Mouse (Mus musculus) thymus, postnatal 25 days (tissue): ENCODE results near the gene Slc10a6.

Source experiments
- DNase-seq: peaks from one replicate; pipeline ENCODE4 v3.0.0; 2022

The Slc10a6 gene

DNA sequence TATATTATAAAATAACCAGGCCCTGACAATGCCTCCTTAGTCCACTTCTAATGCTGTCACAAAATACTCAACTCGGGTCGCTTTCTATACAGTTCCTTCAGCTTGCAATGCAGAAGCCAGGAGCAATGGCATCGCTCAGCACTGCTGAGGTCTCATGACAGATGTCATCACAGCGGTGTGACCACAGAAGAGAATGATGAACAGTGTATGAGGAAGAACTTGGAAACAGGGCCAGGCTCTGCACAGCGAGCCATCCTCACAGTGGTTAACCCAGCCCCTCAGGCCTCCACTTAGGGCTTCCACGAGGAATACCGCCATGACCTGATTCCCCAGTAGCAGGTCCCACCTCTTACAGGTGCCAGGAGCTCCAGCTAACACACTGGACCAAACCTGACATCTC, 14.8 kb downstream of the Slc10a6 start:
- DNase-seq = no peak

DNA sequence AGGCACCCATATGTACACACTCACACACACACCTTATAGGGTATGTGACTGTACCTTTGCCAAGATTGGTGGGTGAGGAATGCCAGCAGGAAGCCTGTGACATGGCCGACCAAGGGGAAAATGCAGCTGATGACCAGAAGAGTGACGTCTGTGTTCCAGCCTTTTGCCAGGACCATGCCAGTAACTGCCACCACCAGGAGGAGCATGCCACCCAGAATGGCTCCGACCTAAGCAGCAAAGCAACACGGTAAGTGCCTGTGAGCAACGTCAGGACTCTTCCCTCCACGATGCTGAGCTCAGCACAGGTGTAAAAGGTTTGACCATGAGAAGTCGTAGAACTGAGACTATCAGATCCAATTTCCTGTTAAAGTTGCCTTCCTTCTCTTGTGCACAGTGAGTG, 16.9 kb downstream of the Slc10a6 start:
- DNase-seq = no peak

DNA sequence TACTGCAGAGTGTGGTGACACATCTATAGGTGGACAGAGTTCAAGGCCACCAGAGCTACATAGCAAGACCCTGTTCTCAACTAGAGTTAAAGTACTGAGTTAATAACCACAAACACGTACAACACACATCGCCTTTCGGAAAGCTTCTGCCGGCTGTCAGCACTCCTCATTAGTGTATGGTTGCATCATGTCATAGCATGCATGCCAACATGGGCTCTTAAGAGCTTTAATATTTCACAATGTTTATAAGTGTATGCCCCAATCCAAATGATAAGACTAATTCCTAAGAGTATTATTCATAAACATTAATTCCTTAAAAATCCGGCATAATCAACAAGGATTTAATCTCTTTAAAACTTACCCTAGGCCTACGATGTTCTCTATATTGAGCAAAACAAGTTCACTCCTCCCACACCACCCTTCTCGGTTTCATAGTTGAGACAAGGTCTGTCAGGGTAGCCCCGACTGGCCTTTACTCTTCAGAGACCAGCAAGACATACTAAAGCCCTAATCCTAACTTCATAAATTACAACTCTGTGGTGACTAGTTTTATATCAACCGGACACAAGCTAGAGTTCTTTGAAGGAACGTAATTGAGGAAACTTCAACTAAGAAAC, 18.2 kb downstream of the Slc10a6 start:
- no peak for DNase-seq

DNA sequence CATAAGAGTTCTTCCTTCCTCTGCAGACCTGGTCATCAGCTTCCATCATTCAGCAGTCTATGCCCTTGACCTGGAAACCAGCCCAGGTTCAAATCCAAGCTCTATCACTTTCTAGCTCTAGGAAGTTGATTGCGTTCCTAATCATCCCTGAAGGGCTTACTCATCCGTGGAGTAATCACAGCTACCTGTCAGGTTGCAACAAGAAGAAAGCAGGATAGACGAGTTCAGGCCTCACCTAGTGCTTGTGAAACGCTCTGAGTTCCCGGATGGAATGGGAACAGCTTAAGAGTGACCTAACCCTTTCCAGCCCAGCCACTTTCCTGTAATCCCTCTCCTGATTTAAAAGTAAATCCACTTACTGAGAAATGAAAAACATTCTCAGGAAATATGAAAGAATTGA, 19.1 kb downstream of the Slc10a6 start:
- no peak for DNase-seq

DNA sequence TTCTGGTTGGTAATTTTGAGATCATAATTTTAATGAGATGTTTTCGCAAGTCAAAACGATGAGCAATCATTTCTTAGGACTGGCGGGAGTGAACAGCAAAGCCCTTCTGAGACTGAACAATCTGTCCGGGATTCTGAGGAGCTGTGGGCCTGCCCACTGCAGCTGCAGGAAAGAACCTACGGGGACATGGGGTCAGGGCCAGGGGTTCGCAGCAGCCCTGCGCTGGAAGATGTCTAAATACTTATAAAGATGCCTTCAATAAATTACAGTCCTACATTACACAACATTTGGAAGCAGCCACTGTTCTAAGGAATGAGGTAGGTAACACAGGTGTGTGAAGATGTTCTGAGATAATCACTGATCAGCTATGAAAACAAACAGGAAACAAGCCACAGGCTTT, 23.5 kb downstream of the Slc10a6 start:
- no peak for DNase-seq

DNA sequence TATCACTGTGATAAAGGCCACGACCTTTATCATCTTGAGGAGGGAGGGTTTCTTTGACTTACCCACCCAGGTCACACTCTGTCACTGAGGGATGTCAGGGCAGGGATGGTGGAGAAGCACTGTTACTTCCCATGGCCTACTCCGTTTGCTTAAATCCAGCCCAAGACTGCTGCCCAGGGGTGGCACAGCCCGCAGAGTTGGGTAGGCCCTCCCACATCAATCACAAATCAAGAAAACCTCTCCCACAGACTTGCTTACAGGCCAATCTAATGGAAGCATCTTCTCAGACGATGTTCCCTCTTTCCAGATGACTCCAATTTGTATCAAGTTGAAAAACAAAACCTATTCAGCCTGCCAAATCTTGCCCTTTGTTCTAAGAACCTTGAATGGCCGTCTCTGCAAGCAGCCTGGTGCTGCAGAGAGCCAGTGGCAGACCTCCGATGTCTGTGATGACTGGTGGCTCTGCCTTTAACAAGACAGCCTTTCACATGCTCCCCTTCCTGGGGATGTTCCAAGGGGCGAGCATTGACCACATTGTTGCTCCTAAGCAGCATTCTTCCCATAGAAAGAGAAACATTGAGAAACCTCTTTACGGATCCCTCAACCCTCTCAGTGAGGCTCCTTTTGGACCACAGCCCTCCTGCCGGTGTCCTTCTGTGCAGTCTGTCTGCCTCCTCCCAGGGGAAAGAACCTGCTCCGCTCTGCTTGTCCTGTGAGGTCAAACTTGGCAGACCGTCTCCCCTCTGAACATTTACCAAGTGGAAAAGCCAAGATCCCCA, 25.9 kb downstream of the Slc10a6 start:
- DNase-seq = no peak

DNA sequence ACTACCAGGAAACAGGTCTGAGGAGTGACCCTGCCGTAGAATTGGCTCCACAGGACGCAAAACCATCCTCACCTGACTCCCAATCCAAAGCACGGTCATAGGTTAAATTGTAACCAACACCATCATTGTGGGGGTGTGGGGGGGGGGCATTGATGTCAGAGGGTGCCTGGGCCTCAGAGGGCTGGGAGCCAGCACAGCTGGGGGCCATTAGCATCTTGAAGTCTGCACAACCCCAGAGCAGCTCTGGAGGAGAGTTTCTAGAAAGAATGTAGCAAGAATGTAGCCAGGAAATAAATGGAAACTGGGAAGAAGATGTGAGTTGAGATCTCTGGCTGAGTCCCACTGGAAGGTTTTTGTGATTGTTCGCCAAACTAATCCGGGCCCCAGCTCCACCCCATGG, 30.3 kb downstream of the Slc10a6 start:
- no peak for DNase-seq

DNA sequence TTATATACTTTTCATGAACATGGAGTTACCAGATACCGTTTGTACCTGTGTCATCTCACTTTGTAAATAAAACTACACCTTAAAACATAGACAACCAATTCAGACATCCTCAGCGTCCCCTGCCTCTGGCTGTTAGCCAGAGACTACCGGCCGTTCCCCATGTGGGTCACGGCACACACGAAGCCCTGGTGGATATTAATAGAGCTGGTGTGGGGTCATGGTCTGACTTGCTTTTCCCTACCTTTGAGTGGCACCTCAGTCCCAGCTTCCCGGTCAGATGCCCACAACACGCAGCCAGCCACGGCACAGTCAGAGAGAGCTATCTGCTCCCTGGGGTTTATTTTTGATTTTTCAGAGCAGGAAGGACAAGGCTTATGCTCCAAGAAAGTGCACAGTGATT, 30.9 kb downstream of the Slc10a6 start:
- DNase-seq = no peak

DNA sequence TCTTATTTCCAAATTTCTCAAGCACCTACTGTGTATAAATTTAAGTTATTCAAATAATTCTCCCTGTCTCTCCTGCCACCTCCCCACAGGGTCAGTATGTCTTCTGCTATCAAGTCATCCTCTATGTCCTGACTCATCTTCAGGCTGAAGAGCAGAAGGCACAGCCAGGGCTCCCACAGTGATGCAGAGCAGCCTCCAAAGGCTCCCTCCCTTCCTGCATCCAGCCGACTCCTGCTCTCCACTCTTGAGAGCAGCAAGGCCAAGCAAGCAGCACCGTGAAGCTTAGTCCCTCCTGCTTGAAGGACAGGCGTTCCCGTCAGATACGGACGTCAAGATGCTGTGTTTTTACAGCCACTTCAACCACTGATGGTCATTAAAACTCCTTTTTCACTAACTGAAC, 31.6 kb downstream of the Slc10a6 start:
- no peak for DNase-seq

DNA sequence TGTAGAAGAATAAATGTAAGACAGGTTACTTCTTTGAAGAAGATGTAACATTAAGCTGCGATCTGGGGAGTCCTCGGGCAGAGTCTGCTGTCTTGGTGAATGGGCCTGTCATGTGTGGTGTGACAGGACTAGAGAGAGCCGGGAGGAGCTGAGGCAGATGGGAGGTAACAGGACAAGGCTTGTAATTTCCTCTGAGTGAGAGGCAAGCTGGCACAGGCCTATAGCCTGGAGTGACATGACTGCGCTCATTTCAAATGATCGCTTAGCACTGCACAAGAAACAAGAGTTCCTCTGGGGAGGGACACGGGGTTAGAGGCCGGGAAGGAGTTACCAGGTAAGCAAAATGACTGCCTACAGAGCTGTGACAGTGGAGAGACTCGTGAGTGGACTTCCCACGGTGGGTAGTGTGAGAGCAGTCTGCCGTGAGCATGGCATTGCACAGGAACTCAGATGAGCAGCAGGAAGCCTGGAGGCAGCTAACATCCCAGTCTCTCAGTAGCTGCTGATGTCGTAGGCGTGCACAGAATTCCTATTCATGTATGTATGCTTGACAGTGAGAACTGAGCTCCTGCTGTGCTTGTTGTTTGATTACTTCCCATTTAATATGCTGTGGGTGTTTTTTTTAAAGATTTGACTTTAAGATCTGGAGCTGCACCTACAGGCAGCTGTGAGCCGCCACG, 32.6 kb downstream of the Slc10a6 start:
- DNase-seq = no peak

DNA sequence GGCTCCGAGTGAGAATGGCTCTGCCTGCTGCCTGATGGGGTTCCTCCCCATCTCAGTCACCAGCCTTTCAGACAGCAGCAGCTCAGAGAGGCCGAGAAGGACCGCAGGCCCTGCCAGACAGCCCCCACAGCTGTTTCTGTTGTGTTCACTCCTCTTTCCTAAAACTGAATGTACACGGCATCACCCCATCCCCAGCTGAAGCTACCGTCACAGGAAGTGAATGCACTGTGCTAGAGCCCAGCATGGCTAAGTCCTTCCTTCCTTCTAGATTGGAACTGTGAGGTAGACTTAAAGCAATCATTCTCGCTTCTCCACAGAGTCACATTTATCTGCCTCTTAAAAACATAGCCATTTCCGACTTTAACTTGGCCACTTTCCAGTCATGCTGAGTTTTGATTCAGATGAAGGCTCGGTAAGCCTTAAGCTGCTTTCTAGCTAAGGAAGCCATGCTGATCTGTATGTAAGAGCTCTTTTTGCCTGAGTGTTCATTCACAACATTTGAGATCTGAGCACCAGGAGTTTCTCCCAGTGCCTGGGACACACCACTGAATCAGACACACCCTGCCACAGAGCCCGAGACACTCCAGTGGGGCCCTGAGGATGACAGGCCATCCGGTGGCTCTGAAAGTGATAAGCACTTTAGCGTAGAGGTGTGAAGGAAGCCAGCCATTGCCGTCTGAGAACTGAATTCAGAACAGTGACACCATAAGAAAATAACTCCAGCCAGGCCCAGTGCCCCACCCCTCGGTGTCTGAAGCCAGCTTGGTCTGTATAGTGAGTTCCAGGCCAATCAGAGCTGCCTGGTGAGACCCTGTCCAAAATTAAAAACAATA, 33.6 kb downstream of the Slc10a6 start:
- DNase-seq = no peak

DNA sequence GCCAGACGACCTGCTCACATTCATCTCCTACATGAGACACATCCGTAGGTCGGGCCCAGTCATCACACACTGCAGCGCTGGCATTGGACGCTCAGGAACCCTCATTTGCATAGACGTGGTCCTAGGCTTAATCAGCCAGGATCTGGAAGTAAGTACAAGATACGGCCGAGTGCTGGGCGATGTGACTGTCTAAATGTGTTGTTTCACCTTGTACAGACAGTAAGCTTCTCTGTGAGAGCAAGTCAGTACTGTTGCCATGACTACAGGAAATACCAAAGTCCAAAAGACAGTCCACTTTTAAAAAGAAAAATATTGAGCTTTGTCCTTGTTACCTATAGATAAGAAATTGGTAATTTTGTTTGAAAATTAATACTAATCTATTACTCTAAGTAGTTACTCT, 35.6 kb downstream of the Slc10a6 start:
- no peak for DNase-seq

DNA sequence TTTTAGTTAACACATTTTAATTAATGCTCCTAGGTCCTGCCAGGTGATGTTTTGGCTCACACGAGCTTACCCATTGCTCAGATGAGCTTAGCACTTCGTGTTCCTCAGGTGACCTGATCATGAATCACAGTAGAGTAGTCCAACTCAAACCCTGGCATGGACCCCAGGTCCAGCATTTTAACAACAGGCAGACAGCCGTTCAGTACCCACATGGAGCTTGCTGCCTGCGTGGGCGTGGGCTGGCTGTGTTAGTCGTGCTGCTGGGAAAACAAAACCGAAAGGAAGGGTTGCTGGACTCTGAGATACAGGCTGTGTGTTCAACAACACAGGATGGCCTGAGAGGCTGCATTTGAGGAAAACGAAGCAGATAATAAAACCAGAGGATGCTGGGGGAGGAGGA, 36.5 kb downstream of the Slc10a6 start:
- no peak for DNase-seq

DNA sequence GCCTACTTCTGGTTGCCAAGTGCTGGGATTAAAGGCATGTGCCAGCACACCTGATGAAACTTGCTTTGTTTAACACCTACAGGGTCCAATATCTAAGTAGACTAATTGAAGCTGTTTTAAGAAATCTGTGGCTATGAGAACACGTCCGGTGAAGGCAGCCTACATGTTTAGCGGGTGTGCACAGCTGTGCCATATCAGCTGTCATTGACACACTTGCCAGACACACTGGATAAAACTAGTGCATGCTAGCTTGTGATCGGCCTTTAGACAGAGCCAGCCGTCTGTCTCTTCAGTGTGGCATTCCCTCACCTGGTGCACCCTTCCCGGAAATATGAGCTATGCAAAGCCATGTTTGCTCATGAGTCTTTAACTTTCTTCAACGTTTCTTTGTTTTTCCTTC, 37.4 kb downstream of the Slc10a6 start:
- DNase-seq = no peak

DNA sequence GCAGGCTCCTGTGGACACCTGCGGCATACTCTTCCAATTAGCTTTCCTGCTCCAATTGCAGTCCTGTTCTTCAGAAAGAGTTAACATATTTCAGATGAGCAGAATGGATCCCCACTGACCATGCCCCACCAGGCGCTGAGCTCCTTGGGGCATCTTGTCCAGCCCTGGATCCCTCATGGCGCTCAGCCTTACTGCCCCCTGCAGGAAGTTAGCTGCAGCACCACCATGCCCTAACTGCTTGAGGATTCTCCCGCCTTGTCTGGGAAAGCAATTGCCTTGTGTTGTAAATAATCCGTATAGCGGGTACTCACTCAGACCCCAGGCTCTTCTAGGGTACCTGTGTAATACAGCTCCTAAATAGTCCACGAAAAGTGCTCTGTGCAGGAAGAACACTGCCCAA, 42.0 kb downstream of the Slc10a6 start:
- DNase-seq = no peak

DNA sequence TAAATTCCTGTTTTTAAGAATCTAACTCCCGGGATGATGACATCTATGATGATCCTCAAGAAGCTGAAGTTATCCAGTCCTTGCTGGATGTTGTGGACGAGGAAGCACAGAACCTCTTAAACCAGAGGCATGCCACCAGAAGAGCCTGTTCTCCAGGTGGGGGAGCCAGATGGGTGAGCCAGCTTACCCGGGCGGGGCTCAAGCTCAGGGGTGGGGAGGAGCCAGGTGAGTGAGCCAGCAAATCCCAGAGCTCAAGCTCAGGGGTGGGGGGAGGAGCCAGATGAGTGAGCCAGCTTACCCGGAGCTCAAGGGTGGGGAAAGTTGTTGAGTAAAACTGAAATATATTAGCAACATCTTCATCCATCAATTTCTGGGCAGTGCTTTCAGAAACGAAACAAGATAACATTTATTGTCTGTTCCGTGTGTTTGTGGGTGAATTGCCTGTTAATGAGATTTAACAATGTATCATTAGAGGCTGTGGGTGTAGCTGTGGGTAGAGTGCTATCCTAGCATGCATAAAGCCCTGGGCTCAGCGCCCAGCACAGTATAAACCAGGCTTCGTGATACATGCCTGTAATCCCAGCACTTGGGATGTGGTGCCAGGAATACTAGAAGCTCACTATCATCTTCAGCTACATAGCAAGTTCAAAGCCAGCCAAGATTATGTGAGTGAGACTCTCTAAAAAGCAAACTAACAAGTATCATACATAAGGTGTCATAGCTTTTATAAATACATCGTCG, 49.4 kb downstream of the Slc10a6 start:
- DNase-seq = no peak

DNA sequence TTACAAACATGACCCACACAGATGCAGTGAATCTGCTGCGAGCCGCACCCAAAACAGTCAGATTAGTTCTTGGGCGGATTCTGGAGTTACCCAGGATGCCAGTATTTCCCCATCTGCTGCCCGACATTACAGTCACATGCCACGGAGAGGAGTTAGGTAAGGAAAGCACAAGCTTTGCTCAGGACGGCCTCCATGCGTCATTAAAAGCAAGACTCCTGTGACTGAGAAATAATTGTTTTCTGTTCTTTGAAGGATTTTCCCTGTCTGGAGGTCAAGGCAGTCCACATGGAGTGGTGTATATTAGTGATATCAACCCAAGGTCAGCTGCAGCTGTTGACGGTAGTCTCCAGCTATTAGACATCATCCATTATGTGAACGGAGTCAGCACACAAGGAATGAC, 59.8 kb downstream of the Slc10a6 start:
- DNase-seq = no peak

DNA sequence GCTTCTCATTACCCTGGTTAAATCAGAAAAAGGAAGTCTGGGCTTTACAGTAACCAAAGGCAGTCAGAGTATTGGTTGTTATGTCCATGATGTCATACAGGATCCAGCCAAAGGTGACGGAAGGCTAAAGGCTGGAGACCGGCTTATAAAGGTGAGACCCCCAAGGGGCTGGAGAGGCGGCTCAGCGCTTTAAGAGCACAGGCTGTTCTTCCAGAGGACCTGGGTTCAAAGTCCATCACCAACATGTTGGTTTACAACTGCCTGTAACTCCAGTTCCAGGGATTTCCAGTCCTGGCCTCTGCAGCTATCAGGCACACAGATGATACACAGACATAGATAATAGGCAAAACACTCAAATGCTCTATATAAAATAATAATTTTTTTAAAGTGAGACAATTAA, 61.2 kb downstream of the Slc10a6 start:
- no peak for DNase-seq

DNA sequence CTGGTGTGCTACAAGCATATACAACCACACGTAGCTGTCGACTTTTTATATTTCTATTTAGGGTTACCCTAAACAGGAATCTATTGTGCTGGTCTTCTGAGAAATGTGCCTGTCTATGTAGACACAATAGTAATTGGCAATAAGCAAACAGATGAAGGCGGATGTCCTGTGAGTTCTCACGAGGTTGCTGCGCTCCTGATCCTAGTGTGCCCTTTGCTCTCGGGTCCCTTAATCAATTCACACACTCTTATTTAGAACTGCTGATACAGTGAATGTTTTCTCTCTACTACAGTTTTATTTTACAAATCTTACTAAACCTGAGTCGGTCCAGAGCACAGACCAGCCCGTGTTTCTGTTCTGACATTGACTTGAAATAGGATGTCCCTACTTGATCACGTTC, 68.7 kb downstream of the Slc10a6 start:
- DNase-seq = no peak
